Mouse (Mus musculus) kidney, postnatal 25 days (tissue): ENCODE results near the gene Smad6.

ENCODE experiments used
- DNase-seq, 2 experiments: peaks; one replicate each; pipeline ENCODE4 v3.0.0; 2021; ENCODE audit warnings: mixed read lengths in 2 of 2

The Smad6 gene

DNA sequence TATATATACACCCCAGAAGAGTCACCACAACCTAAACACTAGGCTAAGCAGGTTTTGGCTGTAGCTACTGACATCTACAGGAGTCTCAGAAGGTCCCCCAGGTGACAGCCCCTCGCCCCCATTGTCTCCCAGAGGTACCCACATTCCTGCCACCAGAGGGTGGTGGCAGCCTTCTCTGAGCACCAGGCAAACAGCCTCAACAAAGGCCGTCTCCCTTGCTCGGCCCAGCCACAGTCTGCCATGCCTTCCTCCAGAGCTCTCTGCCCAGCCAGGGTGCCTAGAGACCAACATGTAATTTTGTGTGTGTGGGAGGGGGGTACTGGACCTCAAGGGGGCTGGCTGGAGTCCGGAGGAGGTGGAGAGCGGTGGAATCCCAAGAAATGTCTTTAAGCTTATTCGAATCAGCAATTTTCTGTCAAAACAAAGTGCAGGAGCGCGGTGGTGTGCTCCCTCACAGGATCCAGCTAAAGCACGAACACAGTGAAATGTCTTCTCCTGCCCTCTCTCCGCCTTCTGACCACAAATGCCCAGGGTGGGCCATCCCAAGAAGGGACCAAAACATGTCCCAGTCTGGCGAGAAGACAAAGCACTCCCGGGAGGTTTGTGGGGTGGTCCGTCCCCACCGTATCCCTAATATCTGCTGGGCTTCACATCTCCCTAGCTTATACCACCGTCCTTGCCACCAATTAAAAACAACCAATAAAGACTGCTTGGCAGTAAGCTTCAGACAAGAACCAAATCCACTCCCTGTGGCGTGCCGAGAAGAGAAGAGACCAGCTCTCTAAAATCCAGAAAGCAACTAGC lies 62.5 kb downstream of the Smad6 start:
- DNase-seq = peak; percentile 82 to 85

GRCm38 (mm10) chr9:63958337-63959030 lies 63.4 kb downstream of the Smad6 start:
- peak; percentile 75 to 88 for DNase-seq

GRCm38 (mm10) chr9:63957647-63958185 lies 64.1 kb downstream of the Smad6 start:
- no peak for DNase-seq

- DNase-seq = peak; percentile 84 to 89
Observed at GRCm38 (mm10) chr9:63956052-63956451, 65.8 kb downstream of the Smad6 start.

GRCm38 (mm10) chr9:63953691-63954090 lies 68.2 kb downstream of the Smad6 start:
- peak in 1 of 2 experiments; percentile 43 for DNase-seq

DNA sequence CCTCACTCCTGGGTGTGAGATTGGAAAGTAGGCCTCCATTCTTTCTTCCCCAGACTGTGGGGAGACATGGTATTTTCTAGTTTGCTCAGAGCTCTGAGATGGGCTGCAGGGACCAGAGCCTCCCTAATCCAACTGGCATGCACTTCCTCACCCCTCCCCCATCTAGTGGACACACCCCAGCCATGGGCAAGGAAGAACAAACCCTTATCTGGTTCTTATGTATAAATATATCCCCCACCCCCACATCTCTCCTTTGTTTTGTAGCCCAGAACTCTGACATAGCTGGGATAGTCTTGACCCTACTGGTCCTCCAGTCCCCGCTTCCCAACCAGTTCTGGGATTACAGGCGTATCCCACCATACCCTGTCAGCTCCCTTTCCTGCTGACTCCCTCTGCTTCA lies 69.3 kb downstream of the Smad6 start:
- DNase-seq = no peak

DNA sequence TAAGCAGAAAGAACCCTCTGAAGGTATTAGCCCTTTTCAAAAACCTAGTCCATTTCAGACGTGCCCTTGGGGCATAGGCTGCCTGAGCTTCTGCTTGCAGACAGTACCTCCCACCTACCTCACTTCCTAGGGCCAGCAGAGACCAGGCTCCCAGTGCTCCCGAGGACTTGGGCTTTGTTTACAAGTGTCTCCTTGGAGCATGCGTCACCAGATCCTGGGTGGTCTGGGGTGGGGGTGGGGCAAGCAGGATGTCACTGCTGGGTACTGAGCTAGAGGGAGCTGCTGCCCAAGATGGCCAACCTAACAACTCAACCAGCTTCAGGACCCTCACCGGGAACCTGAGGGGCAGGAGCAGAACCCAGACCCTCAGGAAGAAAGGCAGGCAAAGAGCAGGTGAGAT lies 71.5 kb downstream of the Smad6 start:
- DNase-seq = peak in 1 of 2 experiments; percentile 26

DNA sequence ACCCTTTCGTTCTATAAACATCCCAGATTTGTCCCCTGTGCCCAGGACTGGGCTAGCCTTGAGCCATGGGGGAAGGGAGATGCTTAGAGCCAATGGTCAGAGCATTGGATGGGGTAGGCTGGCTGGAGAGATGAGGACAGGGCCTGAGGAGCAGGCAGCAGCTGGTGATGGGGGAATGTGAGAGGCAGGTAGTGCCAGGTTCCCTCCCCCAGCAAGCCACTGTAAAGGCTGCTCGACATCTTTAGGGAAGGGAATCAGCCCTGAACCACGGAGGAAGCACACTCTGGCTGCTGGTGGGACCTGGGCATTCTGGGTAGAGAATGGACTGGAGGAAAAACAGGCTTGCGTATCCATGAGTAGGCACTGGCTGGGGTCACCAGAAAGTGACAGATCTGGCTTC lies 72.5 kb downstream of the Smad6 start:
- peak in 1 of 2 experiments; percentile 33 for DNase-seq

- DNase-seq = no peak
Observed at GRCm38 (mm10) chr9:63942608-63942982, 79.3 kb downstream of the Smad6 start.

GRCm38 (mm10) chr9:63941747-63942607 lies 79.9 kb downstream of the Smad6 start:
- DNase-seq = peak in 1 of 2 experiments; percentile 49

- no peak for DNase-seq
Observed at GRCm38 (mm10) chr9:63936256-63936655, 85.6 kb downstream of the Smad6 start.

DNA sequence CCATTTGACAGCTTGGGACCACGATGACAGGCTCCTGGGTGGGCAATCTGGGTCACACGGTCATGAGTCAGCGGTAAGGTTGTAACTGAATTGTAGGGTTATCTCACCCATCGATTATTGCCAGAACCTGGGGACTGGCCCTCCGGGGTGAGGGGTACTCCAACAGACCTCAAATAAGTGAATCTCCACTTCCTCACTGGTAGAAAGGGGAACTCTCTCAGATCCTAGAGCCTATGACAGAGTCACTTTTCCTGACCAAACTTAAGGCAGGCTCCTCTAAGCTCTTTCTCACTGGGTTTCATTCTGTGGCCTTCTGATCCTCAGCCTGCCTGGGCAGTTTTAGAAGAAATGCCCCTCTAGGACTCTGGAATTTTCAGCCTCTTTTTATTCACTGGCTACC lies 88.8 kb downstream of the Smad6 start:
- no peak for DNase-seq

DNA sequence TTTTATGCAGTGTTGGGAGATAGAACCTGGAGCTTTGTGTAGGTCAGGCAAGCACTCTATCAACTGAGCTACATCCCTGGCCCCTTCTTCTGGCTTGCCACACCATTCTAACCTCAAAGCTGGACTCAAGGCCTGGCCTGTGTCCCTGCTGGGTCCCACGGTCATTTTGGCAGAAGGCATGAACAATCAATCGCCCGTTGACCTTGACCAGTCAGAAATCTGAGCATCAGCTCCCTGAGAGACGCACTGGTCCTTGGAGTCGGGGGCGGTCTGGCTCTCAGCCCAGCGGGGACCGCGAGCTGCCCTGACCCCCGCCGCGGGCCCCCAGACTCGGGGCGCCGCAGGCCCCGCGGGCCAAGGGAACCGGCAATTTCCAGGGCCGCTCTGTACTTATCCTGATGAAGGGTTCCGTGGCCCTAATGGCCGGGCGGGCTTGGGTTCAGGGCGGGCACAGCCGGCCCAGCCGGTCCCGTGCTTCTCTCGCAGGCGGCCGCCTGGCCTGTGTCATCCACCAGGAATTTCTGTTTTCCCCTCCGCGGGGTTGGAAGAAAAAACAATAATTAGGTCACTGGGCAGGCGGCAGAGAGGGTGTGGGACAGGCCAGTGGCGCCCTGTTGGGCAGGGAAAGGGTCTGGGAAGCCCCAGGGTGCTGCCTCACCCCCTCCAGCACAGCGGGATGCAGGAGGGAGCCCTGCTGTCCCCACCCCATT lies 94.4 kb downstream of the Smad6 start:
- peak; percentile 57 to 77 for DNase-seq

GRCm38 (mm10) chr9:63926377-63926776 lies 95.5 kb downstream of the Smad6 start:
- peak in 1 of 2 experiments; percentile 13 for DNase-seq

GRCm38 (mm10) chr9:63923190-63923717 lies 98.6 kb downstream of the Smad6 start:
- peak in 1 of 2 experiments; percentile 22 for DNase-seq

- no peak for DNase-seq
Observed at GRCm38 (mm10) chr9:63919708-63920107, 102.2 kb downstream of the Smad6 start.

DNA sequence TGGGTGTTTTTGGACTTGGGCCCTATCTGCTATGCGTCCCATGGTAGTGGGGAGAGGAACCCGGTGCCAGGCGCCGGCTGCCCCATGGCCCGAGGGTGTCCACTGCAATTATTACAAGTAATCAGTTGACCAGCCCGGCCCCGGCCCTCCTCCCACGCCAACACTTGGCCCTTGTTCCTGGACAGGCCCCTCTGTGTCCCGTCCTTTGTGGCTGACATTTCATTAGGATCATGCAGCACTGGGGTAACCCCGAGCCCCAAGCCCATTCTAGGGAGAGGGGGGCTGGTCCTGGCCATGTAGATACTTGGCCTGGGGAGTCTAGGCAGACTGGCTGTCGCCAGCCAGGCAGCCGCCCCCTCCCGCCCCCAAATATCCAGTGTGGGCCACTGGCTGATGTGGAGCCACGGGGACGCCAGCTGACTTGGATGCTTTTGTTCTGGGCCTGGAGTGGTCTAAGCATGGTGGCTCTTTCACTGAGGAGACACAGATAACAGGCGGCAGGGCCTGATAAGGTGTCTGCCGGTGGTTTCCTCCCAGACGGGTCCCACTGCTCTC lies 102.8 kb downstream of the Smad6 start:
- peak in 1 of 2 experiments; percentile 10 for DNase-seq

DNA sequence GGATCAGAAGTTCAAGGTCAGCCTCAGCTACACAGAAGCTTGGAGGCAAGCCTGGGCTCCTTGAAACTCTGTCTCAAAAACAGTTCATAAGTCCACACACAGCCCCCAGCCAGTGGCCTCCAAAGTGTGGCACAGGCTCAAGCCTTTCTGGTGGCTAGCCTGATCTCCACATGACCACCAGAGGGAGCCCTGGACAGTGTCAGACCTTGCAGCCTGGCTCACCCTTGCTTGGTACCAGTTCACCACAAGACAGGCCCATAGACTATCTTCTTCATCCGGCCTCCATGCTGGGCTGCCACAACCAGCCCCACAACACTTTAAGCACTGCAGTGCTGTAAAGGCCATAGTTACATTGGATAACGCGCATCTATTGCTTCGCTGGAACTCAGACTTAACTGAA lies 103.6 kb downstream of the Smad6 start:
- peak; percentile 86 to 91 for DNase-seq

- no peak for DNase-seq
Observed at GRCm38 (mm10) chr9:63916441-63916840, 105.4 kb downstream of the Smad6 start.

DNA sequence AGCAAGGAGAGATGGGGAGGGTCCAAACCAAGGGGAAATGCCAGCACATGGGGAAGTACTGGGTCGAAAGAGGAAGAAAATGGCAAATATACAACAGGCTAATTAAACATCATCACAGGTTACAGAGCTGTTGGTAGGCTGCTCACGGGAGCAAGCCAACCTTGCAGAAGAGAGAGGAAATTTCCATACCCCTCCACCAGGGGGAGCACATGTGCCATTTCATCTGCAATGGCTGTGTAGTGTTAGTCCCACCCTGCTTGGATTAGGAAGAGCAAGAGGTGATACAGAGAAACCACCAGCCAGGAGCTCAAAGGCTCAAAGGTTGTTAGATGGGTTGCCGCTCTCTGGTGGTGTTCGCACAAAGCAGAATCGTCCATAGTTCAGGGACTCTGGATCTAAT lies 105.9 kb downstream of the Smad6 start:
- peak; percentile 58 to 79 for DNase-seq

DNA sequence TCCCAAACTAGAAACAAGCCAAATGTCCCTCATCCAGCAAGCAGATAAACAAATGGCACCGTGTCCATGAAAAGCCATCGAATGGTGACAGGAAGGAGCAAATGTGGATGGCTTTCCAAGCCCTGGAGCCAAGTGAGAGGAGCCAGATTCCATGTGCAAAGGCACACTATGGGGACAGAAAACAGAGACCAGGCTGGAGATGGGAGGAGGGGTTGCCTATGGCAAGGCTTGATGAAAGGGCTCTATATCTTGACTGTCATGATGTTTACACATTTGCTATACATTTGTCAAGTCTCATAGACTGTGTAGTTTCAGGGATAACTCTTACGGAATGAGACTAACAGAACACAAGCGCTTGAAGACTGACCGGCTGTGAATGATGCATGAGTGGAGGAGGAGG lies 106.9 kb downstream of the Smad6 start:
- DNase-seq = no peak

DNA sequence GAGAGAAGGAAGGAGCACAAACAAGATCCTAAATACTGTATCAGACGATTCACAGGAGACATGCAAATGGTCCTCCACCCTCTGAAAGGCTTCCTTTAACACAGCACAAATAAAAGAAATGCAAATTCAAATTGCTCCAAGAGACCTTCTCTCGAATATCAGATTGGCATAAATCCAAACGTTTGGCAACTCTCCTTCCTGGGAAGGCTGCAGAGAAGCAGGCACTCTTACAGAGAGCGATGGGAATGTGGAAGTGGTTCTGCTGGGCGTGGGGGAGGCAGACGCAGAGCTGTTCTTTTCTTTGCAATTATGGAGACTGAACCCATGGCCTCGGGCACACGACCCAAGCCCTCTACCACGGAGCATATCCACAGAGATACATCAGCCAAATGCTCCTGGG lies 109.8 kb downstream of the Smad6 start:
- DNase-seq = no peak
